Mouse (Mus musculus) thymus, adult 18-20 months (tissue): ENCODE results near the gene C1qtnf9.

Experiments used
- DNase-seq, 2 experiments: peaks; one replicate each; pipeline ENCODE4 v3.0.0; 2022; ENCODE audit warnings: mixed read lengths in 2 of 2

Gene C1qtnf9

GRCm38 (mm10) chr14:60767884-60768283, at the start of gene C1qtnf9:
Gene C1qtnf9, plus strand, starts transcription at chr14:60768134.
- no peak for DNase-seq

GRCm38 (mm10) chr14:60721304-60721703, 46.6 kb upstream of the C1qtnf9 start:
- peak in 1 of 2 experiments; percentile 56 for DNase-seq

DNA sequence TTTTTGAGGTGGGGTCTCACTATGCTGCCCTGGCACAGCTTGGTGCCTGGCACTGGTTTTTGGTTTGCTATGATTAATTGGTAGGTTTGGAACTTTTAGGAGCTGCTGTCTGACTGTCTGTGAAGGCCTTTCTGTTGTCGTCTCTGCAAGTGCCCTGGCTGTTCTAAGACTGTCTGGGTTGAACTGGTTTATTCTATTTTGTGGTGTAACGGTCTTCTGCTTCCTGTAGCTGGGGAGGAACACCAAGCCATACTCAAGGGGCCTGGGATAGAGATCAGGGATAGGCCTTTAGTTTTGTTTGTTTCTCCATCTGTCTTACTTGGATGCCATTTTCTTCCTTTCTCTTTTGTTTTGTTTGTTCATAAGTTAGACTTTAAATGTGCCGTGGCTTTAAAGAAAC, 46.0 kb upstream of the C1qtnf9 start:
- no peak for DNase-seq

DNA sequence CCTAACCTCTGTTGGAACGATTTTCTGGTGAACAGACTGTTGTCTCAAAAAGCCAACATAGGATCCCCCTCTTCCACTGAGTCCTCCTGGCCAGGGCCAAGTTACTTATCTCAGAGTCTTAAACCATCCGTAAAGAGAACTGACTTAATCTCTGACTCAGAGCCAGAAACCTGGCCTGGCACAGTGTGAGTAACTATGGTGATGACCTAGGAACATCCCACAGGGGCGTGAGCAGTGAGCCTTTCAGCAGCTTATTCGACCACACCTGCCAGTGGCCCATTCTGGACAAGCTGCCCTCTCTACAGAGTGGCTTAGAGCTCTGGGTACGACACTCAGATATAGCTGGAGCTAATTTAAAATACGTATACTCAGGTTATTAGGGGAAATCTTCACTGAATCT, 41.8 kb upstream of the C1qtnf9 start:
- no peak for DNase-seq

DNA sequence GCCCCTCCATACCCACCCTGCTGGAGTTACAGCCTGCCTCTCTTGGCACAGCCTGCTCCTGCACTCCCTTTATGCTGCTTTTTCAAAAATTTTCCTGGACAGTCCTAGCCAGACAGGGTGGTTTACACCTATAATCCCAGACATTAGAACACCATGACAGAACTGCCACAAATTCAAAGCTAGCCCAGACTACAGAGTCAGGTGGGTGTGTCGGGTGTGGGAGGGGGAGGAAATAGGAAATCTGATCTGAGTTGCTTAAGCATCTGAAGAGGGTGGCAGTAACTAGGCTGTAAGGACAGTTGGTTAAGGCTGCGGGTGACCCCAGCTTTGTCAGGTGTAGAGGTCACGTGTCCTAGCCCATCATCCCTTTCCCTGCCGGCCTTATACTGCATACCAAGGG, 40.8 kb upstream of the C1qtnf9 start:
- DNase-seq, result no peak

- DNase-seq, result peak in 1 of 2 experiments; percentile 40
These were observed 35.9 kb upstream of the C1qtnf9 start for GRCm38 (mm10) chr14:60732081-60732480.

- no peak for DNase-seq
These were observed 35.1 kb upstream of the C1qtnf9 start for GRCm38 (mm10) chr14:60732787-60733186.

DNA sequence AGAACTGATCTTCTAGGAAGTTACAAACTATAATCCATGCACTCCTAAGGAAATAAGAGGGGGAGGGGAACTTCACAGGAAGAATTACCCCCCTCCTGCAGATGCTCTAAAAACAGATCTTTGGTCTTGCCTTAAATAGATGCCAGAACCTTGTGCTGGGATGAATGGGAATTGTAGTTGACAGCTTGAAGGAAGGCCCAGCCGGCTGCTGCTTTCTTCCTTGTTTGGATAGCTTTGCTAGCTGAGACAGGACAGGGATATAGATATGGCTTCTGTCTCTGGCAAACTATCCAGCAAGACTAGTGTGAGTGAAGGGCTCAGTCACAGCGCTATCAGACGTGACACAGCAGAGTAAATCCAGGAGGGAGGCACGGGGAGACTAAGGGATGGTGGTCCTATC, 34.2 kb upstream of the C1qtnf9 start:
- DNase-seq, result no peak

GRCm38 (mm10) chr14:60735206-60735605, 32.7 kb upstream of the C1qtnf9 start:
- no peak for DNase-seq

DNA sequence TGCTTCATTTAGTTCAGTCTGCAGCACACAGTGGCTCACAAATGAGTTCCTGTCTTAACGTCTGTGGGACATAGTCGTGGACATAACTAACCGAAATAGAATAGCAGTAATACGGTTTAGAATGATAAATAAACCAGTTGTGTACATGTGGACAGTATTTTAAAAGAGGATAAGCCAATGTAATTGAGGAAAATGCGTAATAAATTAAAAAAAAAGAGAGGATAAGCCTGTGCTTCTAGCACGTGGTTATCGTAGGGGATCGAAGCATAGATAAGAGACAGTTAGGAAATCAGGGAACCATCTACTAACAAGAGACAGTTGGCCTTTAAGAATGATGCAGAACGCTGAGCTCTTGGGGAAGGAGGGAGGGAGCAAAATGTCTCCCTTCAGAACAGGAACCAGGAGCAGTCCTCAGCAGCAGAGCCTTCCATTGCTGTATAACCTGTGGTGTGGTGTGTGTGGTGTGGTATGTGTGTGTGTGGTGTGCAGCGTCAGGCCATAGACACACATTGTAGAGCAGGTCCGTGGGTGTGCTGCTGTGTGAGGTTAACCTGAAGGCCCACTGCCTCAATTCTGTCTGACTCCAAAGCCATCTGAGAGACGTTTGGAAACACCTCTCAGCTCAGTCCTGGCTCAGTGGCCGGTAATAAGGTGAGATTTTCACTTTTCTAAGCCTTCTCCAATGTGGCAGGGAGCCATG, 31.9 kb upstream of the C1qtnf9 start:
- DNase-seq, result peak in 1 of 2 experiments; percentile 35

DNA sequence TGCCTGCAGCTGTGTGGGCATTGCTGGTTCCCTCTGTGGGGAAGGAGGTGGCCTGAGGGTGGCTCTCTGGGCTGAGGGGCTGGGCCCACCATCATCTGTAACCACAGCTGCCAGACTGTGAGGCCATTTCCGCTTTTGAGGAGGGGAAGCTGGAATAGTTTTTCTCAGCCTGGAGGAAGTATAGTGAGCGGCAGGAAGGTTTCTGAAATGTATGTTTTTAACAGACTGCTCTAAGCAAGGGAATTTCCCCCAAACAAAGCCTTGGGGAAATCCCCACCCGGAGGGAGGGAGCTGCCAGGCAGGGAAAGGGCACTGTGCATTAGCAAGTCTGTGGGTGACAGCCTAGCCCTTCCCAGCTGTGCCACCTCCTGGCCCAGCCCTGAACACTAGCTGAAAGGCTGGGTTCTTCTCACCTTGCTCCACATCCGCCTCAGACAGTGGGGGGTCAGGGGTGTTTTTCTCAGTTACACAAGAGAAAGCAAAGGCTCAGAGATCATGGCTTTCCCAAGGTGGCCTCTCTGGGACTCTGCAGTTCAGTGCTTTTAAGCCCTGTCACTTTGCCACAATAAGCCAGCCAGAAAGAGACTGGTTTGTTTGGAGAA, 31.2 kb upstream of the C1qtnf9 start:
- peak; percentile 65 to 83 for DNase-seq

DNA sequence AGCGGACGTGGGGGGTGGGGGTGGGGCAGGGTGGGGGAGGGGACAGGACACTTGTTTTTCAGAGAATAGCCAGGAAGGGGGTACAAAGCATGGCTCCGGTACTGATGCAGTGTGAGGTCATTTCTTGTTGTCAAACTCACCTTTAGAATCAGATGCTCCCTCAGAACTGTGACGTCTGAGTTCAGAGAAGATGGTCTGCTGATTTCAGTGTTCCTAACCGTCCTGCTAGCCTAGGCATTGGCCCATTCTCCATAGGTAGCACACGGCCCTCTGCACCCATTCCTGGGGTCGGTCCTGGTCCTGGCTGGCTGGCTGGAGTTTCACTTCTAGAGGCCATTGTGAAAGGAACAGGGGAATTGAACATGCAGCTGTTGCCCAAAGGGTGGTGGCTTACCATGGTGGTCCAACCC, 30.7 kb upstream of the C1qtnf9 start:
- no peak for DNase-seq

- DNase-seq, result peak in 1 of 2 experiments; percentile 56
These were observed 29.4 kb upstream of the C1qtnf9 start for GRCm38 (mm10) chr14:60738434-60738938.

DNA sequence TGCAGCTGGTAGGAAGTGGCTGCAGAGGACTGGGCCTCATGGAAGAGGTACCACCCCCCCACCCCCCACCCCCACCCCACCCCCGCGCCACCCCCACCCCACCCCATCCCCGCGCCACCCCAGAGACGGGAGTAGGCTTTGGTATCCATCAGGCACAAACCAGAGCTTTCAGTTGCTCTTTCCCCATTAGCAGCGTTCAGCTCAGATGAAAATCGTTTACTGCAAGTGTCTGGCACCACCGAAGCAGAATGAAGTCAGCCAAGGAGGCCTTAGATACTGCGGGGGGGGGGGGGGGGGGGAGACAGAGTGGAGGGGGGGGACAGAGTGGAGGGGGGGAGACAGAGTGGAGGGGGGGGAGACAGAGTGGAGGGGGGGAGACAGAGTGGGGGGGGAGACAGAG, 28.8 kb upstream of the C1qtnf9 start:
- no peak for DNase-seq

DNA sequence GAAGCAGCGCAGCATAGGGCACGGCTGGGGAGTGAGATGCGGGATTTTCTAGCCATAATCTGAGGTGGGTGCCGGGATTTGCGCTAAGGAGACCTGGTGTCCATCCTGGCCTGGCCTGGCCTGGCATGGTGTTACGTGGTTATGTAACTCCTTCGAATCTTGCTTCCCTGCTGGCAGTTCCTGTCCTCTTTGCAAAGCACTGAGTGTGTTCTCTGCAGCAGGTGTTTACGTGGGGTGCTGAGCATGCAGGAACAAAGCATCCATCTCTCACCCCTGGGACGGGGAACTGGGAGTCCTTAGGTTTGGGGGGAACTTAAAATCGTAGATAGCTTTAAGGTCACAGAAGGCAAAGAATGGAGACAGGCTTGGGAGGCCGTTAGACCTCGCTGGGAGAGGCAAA, 28.3 kb upstream of the C1qtnf9 start:
- DNase-seq, result peak in 1 of 2 experiments; percentile 39

DNA sequence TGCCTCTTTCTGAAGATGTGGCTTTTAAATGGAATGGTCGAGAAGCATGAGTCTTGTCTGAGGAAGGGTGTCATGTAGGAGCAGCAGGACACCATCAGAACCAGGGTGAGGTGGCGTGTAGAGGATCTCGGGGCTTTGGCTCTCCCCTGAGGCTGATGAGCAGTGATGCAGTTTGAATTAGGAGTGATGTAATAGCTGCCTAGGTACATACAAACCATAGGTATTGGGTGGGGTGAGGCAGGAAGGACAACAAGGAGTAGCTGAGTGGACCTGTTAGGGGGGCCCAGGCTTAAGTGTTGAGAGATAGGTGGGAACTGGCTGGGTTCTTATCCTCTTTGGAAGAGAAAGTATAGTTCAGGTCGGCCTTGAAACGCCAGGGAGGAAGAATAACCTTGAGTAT, 27.4 kb upstream of the C1qtnf9 start:
- no peak for DNase-seq

- no peak for DNase-seq
These were observed 26.9 kb upstream of the C1qtnf9 start for GRCm38 (mm10) chr14:60741033-60741432.

DNA sequence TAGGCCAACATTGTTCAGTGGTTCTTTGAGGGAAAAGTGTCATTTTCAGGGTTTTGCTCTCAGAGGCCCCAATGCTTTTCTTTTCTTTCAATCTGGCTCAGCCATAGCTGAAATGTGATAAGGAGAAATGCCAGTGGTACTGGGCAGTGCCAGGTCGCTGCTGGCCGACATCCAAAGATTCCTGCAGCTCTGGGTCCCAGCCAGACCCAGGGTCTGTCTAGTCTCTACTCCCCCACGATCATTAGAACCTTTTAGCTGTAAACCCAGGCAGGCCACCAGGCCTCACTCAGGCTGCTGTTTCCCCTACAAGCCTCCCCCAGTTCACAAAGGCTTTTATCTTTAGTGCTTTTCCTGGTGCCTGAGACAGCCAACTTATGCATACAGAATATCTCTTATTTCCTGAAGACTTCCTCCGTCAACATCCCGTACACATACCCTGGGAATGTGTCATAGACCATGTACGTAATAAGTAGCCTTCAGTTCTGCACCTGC, 26.4 kb upstream of the C1qtnf9 start:
- no peak for DNase-seq

- DNase-seq, result no peak
These were observed 24.3 kb upstream of the C1qtnf9 start for GRCm38 (mm10) chr14:60743681-60744080.

- no peak for DNase-seq
These were observed 22.7 kb upstream of the C1qtnf9 start for GRCm38 (mm10) chr14:60745201-60745600.

- DNase-seq, result no peak
These were observed 21.8 kb upstream of the C1qtnf9 start for GRCm38 (mm10) chr14:60746141-60746540.

DNA sequence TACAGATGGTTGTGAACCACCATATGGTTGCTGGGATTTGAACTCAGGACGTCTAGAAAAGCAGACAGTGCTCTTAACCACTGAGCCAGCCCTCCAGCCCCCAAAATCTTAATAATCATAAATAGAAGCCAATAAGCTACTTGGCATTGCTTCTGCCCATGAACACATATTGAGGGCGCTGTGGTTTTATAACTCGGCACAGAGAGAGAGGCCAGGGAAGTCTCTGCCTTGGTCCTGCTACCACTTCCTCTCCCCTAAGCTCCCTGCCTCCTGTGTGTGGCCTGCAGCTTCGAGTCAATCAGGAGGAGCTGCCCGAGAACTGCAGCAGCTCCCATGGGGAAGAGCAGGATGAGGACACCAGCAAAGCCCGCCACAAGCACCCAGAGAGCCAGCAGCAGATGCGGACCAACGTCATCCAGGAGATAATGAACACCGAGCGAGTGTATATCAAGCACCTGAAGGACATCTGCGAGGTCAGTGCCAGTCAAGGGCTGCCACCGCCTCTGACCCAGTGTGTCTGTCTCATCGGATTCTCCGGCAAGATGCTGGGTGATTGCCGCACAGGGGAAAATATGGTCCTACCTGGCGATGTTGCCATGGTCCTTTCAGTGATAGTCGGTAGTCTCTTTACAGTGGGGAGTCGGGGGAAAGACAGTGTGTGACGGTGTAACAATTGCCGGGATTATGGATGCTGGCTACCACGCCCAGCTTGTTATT, 20.6 kb upstream of the C1qtnf9 start:
- no peak for DNase-seq

- DNase-seq, result no peak
These were observed 18.1 kb upstream of the C1qtnf9 start for GRCm38 (mm10) chr14:60749880-60750279.

DNA sequence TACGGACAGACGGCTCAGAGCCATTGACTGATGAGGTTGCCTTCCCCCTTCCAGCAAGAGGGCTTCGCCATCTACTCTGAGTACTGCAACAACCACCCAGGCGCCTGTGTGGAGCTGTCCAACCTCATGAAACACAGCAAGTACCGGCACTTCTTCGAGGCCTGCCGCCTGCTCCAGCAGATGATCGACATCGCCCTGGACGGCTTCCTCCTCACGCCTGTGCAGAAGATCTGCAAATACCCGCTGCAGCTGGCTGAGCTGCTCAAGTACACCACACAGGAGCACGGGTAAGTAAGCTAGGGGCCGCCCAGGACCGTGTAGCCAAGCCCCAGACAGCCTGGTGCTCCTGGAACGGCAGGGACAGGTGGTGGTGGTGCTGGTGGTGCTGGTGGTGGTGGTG, 16.4 kb upstream of the C1qtnf9 start:
- no peak for DNase-seq
